Mouse (Mus musculus): ENCODE data around the gene Ankrd13a.

Gene Ankrd13a

GRCm38 (mm10) chr5:114774403-114775051 is at the start of gene Ankrd13a:
Ankrd13a (plus strand) TSS chr5:114774677.
- in situ Hi-C loops (cut with MboI; ENCODE audit: low sequenced_read_pairs) = no loop called here

GRCm38 (mm10) chr5:114728160-114728559 is 46.3 kb upstream of the Ankrd13a start:
- in situ Hi-C loops (cut with MboI; ENCODE audit: low sequenced_read_pairs) = no loop called here

GRCm38 (mm10) chr5:114730129-114730528 is 44.3 kb upstream of the Ankrd13a start:
- in situ Hi-C loops (cut with MboI; ENCODE audit: low sequenced_read_pairs) = no loop called here

GRCm38 (mm10) chr5:114731498-114731897 is 43.0 kb upstream of the Ankrd13a start:
- in situ Hi-C loops (cut with MboI; ENCODE audit: low sequenced_read_pairs) = no loop called here

GRCm38 (mm10) chr5:114731969-114732368 is 42.5 kb upstream of the Ankrd13a start:
- in situ Hi-C loops (cut with MboI; ENCODE audit: low sequenced_read_pairs) = no loop called here

GRCm38 (mm10) chr5:114733606-114734005 is 40.9 kb upstream of the Ankrd13a start:
- in situ Hi-C loops (cut with MboI; ENCODE audit: low sequenced_read_pairs) = no loop called here

GRCm38 (mm10) chr5:114737090-114737887 is 37.2 kb upstream of the Ankrd13a start:
- in situ Hi-C loops (cut with MboI; ENCODE audit: low sequenced_read_pairs) = no loop called here

- in situ Hi-C loops (cut with MboI; ENCODE audit: low sequenced_read_pairs) = no loop called here
Observed at GRCm38 (mm10) chr5:114738707-114739241, 35.7 kb upstream of the Ankrd13a start.

- in situ Hi-C loops (cut with MboI; ENCODE audit: low sequenced_read_pairs) = no loop called here
Observed at GRCm38 (mm10) chr5:114740595-114740994, 33.9 kb upstream of the Ankrd13a start.

GRCm38 (mm10) chr5:114742572-114742971 is 31.9 kb upstream of the Ankrd13a start:
- in situ Hi-C loops (cut with MboI; ENCODE audit: low sequenced_read_pairs) = no loop called here

GRCm38 (mm10) chr5:114742998-114743696 is 31.3 kb upstream of the Ankrd13a start:
- in situ Hi-C loops (cut with MboI; ENCODE audit: low sequenced_read_pairs) = no loop called here

- in situ Hi-C loops (cut with MboI; ENCODE audit: low sequenced_read_pairs) = no loop called here
Observed at GRCm38 (mm10) chr5:114743697-114744090, 30.8 kb upstream of the Ankrd13a start.

GRCm38 (mm10) chr5:114745581-114745980 is 28.9 kb upstream of the Ankrd13a start:
- in situ Hi-C loops (cut with MboI; ENCODE audit: low sequenced_read_pairs) = no loop called here

GRCm38 (mm10) chr5:114746886-114747285 is 27.6 kb upstream of the Ankrd13a start:
- in situ Hi-C loops (cut with MboI; ENCODE audit: low sequenced_read_pairs) = no loop called here

GRCm38 (mm10) chr5:114747521-114747920 is 27.0 kb upstream of the Ankrd13a start:
- in situ Hi-C loops (cut with MboI; ENCODE audit: low sequenced_read_pairs) = no loop called here

- in situ Hi-C loops (cut with MboI; ENCODE audit: low sequenced_read_pairs) = no loop called here
Observed at GRCm38 (mm10) chr5:114750325-114750724, 24.2 kb upstream of the Ankrd13a start.

GRCm38 (mm10) chr5:114752397-114752796 is 22.1 kb upstream of the Ankrd13a start:
- in situ Hi-C loops (cut with MboI; ENCODE audit: low sequenced_read_pairs) = no loop called here

GRCm38 (mm10) chr5:114753384-114753783 is 21.1 kb upstream of the Ankrd13a start:
- in situ Hi-C loops (cut with MboI; ENCODE audit: low sequenced_read_pairs) = no loop called here

GRCm38 (mm10) chr5:114759536-114760090 is 14.9 kb upstream of the Ankrd13a start:
- in situ Hi-C loops (cut with MboI; ENCODE audit: low sequenced_read_pairs) = no loop called here

GRCm38 (mm10) chr5:114761980-114762379 is 12.5 kb upstream of the Ankrd13a start:
- in situ Hi-C loops (cut with MboI; ENCODE audit: low sequenced_read_pairs) = no loop called here

Data from CH12F3 (cell line).